Mouse (Mus musculus): ENCODE results near the gene Yipf3. TPM values are rescaled to one million over a fixed set of nuclear protein-coding genes. Genes with fewer than 3 reads are reported as not detected.

The Yipf3 gene
- polyA plus RNA-seq (2016; fragmentation: Nextera tagmentation; extraction: Ambion mirVana), result 77.0 and 83.9 TPM in 2 replicates

- H3K27me3 ChIP-seq (ENCODE audit: insufficient read depth, poor library complexity, severe bottlenecking), result peaks cover 10% of the 10 kb centered on the region; the same call in 1 of the 2 replicates
- peaks cover 75% of the 10 kb centered on the region for H3K36me3 ChIP-seq
- H3K4me1 ChIP-seq, result peaks cover 19% of the 10 kb centered on the region
- peak; percentile 97 for DNase-seq (ENCODE audit: low spot score)
- peak within 1 kb of the TSS; percentile 88 for H3K4me3 ChIP-seq
- peak within 1 kb of the TSS; percentile 90 for H3K27ac ChIP-seq
- H3K9me3 ChIP-seq, result no peaks in the 10 kb centered on the region
- under 1% methylated on average over 53 of the region's 53 CpGs for WGBS
Observed at GRCm38 (mm10) chr17:46247512-46248188, at the start of gene Yipf3, which contains the start of gene Polr1c. Gene Yipf3 (plus strand): TSS chr17:46248080. Gene Polr1c (minus strand): TSS chr17:46248054.

GRCm38 (mm10) chr17:46201151-46201550, 46.7 kb upstream of the Yipf3 start:
- no peaks in the 10 kb centered on the region for H3K9me3 ChIP-seq
- no peak overlapping the region for H3K27ac ChIP-seq
- H3K27me3 ChIP-seq (ENCODE audit: insufficient read depth, poor library complexity, severe bottlenecking), result no peaks in the 10 kb centered on the region
- H3K36me3 ChIP-seq, result peaks cover 52% of the 10 kb centered on the region
- H3K4me3 ChIP-seq, result peak overlapping the region; percentile 97
- 67% methylated on average over 6 of the region's 6 CpGs for WGBS
- peaks cover 20% of the 10 kb centered on the region for H3K4me1 ChIP-seq
- DNase-seq (ENCODE audit: low spot score), result no peak

- peaks cover 52% of the 10 kb centered on the region for H3K36me3 ChIP-seq
Observed at GRCm38 (mm10) chr17:46202421-46203071, 45.3 kb upstream of the Yipf3 start, which contains the start of the genes Polh and Xpo5. Gene Polh (minus strand): TSS chr17:46202645. Gene Xpo5 (plus strand): TSS chr17:46202782.

GRCm38 (mm10) chr17:46203078-46203477, 44.8 kb upstream of the Yipf3 start:
- H3K4me1 ChIP-seq, result peaks cover 20% of the 10 kb centered on the region
- DNase-seq (ENCODE audit: low spot score), result no peak
- H3K4me3 ChIP-seq, result peak overlapping the region; percentile 97
- WGBS, result 0% methylated on average over 20 of the region's 20 CpGs
- H3K9me3 ChIP-seq, result no peaks in the 10 kb centered on the region
- H3K36me3 ChIP-seq, result peaks cover 52% of the 10 kb centered on the region
- H3K27ac ChIP-seq, result peak overlapping the region; percentile 95
- no peaks in the 10 kb centered on the region for H3K27me3 ChIP-seq (ENCODE audit: insufficient read depth, poor library complexity, severe bottlenecking)

More at GRCm38 (mm10) chr17:46202421-46203071, 45.3 kb upstream of the Yipf3 start, which contains the start of the genes Polh and Xpo5:
- WGBS, result under 1% methylated on average over 66 of the region's 66 CpGs
- Histone ChIP-seq H3K9me3 (no peaks in the 10 kb centered on the region), H3K27me3 (ENCODE audit: insufficient read depth, poor library complexity, severe bottlenecking) (no peaks in the 10 kb centered on the region), H3K27ac (peak within 1 kb of the TSS; percentile 95), H3K4me3 (peak within 1 kb of the TSS; percentile 97), H3K4me1 (peaks cover 20% of the 10 kb centered on the region)
- DNase-seq (ENCODE audit: low spot score), result peak; percentile 96

- Histone ChIP-seq H3K27me3 (ENCODE audit: insufficient read depth, poor library complexity, severe bottlenecking) (no peaks in the 10 kb centered on the region), H3K4me1 (peaks cover 13% of the 10 kb centered on the region), H3K9me3 (no peaks in the 10 kb centered on the region), H3K4me3 (no peak overlapping the region), H3K36me3 (peaks cover 71% of the 10 kb centered on the region), H3K27ac (no peak overlapping the region)
- DNase-seq (ENCODE audit: low spot score), result no peak
Observed at GRCm38 (mm10) chr17:46206676-46207075, 41.2 kb upstream of the Yipf3 start.

GRCm38 (mm10) chr17:46210550-46210949, 37.3 kb upstream of the Yipf3 start:
- WGBS, result 90% methylated on average over 3 of the region's 3 CpGs
- Histone ChIP-seq H3K4me3 (no peak overlapping the region), H3K9me3 (no peaks in the 10 kb centered on the region), H3K27me3 (ENCODE audit: insufficient read depth, poor library complexity, severe bottlenecking) (no peaks in the 10 kb centered on the region), H3K27ac (no peak overlapping the region), H3K36me3 (peaks cover 98% of the 10 kb centered on the region), H3K4me1 (no peaks in the 10 kb centered on the region)
- no peak for DNase-seq (ENCODE audit: low spot score)

GRCm38 (mm10) chr17:46221601-46222000, 26.3 kb upstream of the Yipf3 start:
- no peaks in the 10 kb centered on the region for H3K9me3 ChIP-seq
- no peaks in the 10 kb centered on the region for H3K27me3 ChIP-seq (ENCODE audit: insufficient read depth, poor library complexity, severe bottlenecking)
- no peak overlapping the region for H3K4me3 ChIP-seq
- no peak overlapping the region for H3K27ac ChIP-seq
- no peaks in the 10 kb centered on the region for H3K4me1 ChIP-seq
- no peak for DNase-seq (ENCODE audit: low spot score)
- H3K36me3 ChIP-seq, result peaks cover 99% of the 10 kb centered on the region
- WGBS, result 84% methylated on average over 3 of the region's 3 CpGs

GRCm38 (mm10) chr17:46227576-46227975, 20.3 kb upstream of the Yipf3 start:
- H3K36me3 ChIP-seq, result peaks cover 99% of the 10 kb centered on the region
- H3K4me1 ChIP-seq, result no peaks in the 10 kb centered on the region
- no peak overlapping the region for H3K4me3 ChIP-seq
- H3K27ac ChIP-seq, result no peak overlapping the region
- H3K27me3 ChIP-seq (ENCODE audit: insufficient read depth, poor library complexity, severe bottlenecking), result no peaks in the 10 kb centered on the region
- 90% methylated on average over 7 of the region's 7 CpGs for WGBS
- no peaks in the 10 kb centered on the region for H3K9me3 ChIP-seq
- no peak for DNase-seq (ENCODE audit: low spot score)

- Histone ChIP-seq H3K4me1 (peaks cover 33% of the 10 kb centered on the region), H3K27me3 (ENCODE audit: insufficient read depth, poor library complexity, severe bottlenecking) (peaks cover 36% of the 10 kb centered on the region; the same call in 1 of the 2 replicates), H3K36me3 (peaks cover 96% of the 10 kb centered on the region), H3K9me3 (no peaks in the 10 kb centered on the region), H3K27ac (no peak overlapping the region), H3K4me3 (no peak overlapping the region)
- WGBS, result 67% methylated on average over 1 of the region's 1 CpGs
- DNase-seq (ENCODE audit: low spot score), result no peak
Observed at GRCm38 (mm10) chr17:46236067-46236466, 11.8 kb upstream of the Yipf3 start.

GRCm38 (mm10) chr17:46237079-46237478, 10.8 kb upstream of the Yipf3 start:
- Histone ChIP-seq H3K4me3 (no peak overlapping the region), H3K27me3 (ENCODE audit: insufficient read depth, poor library complexity, severe bottlenecking) (peaks cover 46% of the 10 kb centered on the region; the same call in 1 of the 2 replicates), H3K9me3 (no peaks in the 10 kb centered on the region), H3K4me1 (peaks cover 39% of the 10 kb centered on the region), H3K27ac (no peak overlapping the region), H3K36me3 (peaks cover 96% of the 10 kb centered on the region)
- DNase-seq (ENCODE audit: low spot score), result no peak
- 82% methylated on average over 6 of the region's 6 CpGs for WGBS

- no peaks in the 10 kb centered on the region for H3K9me3 ChIP-seq
- H3K27ac ChIP-seq, result no peak overlapping the region
- 68% methylated on average over 5 of the region's 5 CpGs for WGBS
- H3K36me3 ChIP-seq, result peaks cover 96% of the 10 kb centered on the region
- peaks cover 39% of the 10 kb centered on the region for H3K4me1 ChIP-seq
- peaks cover 50% of the 10 kb centered on the region; the same call in 1 of the 2 replicates for H3K27me3 ChIP-seq (ENCODE audit: insufficient read depth, poor library complexity, severe bottlenecking)
- H3K4me3 ChIP-seq, result no peak overlapping the region
- DNase-seq (ENCODE audit: low spot score), result no peak
Observed at GRCm38 (mm10) chr17:46237480-46237879, 10.4 kb upstream of the Yipf3 start.

GRCm38 (mm10) chr17:46239516-46240114, 8.3 kb upstream of the Yipf3 start:
- 45% methylated on average over 15 of the region's 15 CpGs for WGBS

More at GRCm38 (mm10) chr17:46239516-46240114, 8.3 kb upstream of the Yipf3 start:
- Histone ChIP-seq H3K4me1 (peaks cover 39% of the 10 kb centered on the region), H3K27me3 (ENCODE audit: insufficient read depth, poor library complexity, severe bottlenecking) (peaks cover 53% of the 10 kb centered on the region; the same call in 1 of the 2 replicates), H3K36me3 (peaks cover 97% of the 10 kb centered on the region), H3K9me3 (no peaks in the 10 kb centered on the region), H3K27ac (0 out of 2 replicates have a peak overlapping the region, but pooled peaks have one; percentile 8), H3K4me3 (0 out of 2 replicates have a peak overlapping the region, but pooled peaks have one; percentile 22)
- peak; percentile 93 for DNase-seq (ENCODE audit: low spot score)
